Mouse (Mus musculus) MN1 (cell line): ENCODE results near the gene Amt.
A peak's percentile ranks its signal among the peaks of the same experiment; 100 is the strongest.
"Not testable (repeated sequence)": the region's sequence is repeated elsewhere in the genome, so short reads cannot be mapped to it uniquely, and the experiment has no call there.

ENCODE experiments used
- DNase-seq: peaks from one replicate; pipeline ENCODE4 v3.0.0-alpha.2; 2016; ENCODE audit warnings: low spot score

Amt gene

GRCm38 (mm10) chr9:108296453-108297355 lies at the start of gene Amt:
Gene Amt (plus strand): TSS chr9:108296853.
- no peak for DNase-seq

- DNase-seq = no peak
These were observed 47.7 kb upstream of the Amt start for GRCm38 (mm10) chr9:108248957-108249356.

GRCm38 (mm10) chr9:108251877-108252276 lies 44.8 kb upstream of the Amt start:
- no peak for DNase-seq

- DNase-seq = no peak
These were observed 43.9 kb upstream of the Amt start for GRCm38 (mm10) chr9:108252766-108253165.

- DNase-seq = no peak
These were observed 36.1 kb upstream of the Amt start for GRCm38 (mm10) chr9:108260526-108260925.

GRCm38 (mm10) chr9:108261865-108262264 lies 34.8 kb upstream of the Amt start:
- no peak for DNase-seq

- DNase-seq = peak; percentile 16
These were observed 34.1 kb upstream of the Amt start for GRCm38 (mm10) chr9:108262494-108263049.

DNA sequence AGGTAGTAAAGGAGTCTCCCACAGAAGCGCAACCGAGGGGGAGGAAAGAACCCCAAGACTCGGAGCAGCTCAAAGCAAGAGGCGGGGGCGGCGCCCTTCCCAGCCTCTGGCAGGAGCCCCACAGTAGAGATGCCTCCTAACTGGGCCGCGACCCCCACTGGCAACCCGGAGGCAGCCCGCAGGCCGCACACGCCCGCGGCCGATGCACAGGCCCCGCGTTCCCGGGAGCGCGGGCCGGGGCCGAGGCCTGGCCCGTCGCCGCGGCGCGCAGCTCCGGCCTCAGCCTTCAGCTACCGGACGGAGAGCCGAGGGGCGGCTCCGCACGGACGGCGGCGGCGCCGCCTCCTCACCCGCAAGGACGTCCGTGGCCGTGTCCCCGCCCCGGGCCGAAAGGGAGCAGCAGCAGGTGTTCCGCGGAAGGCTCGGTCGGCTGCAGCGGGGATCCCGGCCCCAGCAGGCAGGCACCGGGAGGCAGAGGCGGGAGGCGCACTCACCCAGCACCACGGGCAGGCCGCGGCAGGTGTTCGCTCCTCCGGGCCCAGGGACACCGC lies 33.4 kb upstream of the Amt start:
- no peak for DNase-seq

DNA sequence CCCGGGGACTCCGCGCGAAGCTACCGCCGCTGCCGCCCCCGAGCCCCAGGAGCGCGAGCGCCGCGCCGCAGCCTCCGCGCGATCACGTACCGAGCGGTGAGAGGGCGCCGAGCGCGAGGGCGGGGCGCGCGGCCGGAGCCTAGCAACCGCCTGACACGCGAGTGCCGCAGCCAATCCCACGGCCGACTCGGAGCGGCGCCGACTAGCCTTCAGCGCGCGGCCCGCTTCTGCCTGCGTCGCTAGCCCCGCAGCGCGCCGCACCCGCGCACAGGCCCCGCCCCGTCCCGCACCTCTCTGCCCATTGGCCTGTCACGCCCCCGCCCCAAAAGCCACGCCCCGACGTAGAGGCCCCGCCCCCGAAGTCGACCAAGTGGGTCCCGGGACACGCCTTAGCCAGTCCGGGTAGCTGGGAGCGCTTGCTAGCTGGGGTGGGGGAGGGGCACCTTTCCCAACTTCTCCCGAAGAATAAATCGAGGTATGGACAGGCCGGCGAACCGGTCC lies 32.9 kb upstream of the Amt start, which contains the start of gene Dag1:
Dag1 (minus strand) TSS at position 269 of the 501 bp plus-strand sequence.
- peak; percentile 97 for DNase-seq

GRCm38 (mm10) chr9:108264191-108264921 lies 32.3 kb upstream of the Amt start:
- DNase-seq = peak; percentile 44

DNA sequence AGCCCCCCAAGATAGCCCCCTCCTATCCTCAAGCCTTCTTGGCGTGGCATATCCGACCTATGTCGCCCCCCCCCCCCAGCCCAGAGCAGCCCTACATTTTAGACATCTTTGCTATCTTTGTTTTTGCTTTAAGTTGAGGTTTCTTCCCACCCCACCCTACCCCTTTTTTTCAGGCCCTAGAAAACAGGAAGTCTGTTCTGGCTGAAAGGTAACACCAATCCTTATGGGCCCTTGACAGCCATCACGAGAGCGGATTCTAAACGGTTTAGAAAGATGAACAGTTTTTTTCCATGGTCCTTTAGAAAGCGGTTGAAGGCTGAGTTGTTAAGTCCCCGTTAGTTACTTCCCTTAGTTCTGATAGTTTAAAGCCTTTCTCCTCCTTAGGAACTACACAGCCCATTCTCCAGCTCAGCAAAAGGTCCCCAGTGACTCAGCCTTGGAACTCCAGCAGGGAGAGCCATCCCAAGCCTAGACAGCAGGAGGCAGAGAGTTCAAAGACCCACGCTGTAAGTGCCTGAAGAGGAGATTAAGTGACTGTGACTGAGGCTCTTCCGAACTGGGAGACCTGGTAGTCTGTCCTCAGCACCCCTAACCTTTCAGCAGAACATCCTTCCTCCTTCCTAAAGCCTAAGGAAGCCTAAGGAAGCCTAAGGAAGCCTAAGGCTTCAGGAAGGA lies 30.3 kb upstream of the Amt start:
- no peak for DNase-seq

DNA sequence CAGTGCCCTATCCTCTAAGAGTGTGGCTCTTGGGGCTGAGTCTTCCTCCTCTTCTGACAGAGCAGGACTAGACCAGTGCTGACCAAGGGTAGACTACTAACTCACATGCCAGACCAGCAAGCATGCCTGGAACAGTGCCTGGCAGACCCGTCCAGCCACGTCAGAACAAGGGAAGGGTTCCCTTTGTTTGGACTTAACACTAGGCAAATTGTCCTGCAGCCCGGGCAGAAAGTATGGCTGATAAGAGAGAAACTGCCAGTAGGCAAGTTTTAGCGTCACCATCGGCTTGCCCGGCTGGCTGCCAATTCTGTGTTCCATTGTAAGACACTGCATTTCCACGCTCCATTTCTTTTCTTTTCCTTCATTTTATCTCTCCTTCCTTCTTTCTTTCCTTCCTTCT lies 29.0 kb upstream of the Amt start:
- no peak for DNase-seq

- DNase-seq = not testable (repeated sequence)
These were observed 28.0 kb upstream of the Amt start for GRCm38 (mm10) chr9:108268701-108269100.

DNA sequence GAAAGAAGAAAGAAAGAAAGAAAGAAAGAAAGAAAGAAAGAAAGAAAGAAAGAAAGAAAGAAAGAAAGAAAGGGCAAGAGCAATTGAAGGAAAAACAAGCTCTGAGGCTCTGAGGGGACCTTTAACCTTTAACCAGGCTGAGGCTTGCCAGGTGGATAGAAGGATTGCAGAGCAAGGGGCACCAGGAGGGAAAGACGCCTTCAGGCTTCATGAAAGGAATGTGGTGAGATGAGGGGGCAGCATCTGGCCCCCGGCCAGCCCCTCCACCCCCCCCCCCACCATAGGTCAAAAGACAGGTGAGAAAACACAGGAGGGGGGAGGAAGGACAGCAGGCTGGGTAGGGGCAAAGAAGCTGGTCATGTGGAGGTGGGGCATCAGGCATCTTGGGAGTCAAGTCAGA lies 24.7 kb upstream of the Amt start:
- no peak for DNase-seq

DNA sequence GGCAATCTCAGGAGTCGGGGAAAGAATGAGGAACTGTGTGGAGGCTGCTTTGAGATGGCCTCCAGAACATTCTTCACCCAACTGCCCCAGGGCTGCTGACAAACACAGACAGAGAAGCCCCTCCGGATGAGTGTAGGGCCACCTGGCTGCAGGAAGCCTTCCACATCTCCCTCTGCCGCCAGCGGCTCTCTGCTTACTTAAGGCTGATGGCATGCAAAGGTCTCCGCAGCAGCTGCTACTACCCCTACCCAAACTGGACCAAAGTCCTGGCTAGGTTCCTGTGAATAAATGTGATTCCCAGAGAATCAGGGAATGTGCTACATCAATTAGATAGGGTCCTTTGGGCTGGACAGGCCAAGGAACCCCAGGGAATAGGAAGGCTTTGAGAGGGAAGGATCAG lies 24.0 kb upstream of the Amt start:
- DNase-seq = no peak

- no peak for DNase-seq
These were observed 23.2 kb upstream of the Amt start for GRCm38 (mm10) chr9:108273485-108273884.

DNA sequence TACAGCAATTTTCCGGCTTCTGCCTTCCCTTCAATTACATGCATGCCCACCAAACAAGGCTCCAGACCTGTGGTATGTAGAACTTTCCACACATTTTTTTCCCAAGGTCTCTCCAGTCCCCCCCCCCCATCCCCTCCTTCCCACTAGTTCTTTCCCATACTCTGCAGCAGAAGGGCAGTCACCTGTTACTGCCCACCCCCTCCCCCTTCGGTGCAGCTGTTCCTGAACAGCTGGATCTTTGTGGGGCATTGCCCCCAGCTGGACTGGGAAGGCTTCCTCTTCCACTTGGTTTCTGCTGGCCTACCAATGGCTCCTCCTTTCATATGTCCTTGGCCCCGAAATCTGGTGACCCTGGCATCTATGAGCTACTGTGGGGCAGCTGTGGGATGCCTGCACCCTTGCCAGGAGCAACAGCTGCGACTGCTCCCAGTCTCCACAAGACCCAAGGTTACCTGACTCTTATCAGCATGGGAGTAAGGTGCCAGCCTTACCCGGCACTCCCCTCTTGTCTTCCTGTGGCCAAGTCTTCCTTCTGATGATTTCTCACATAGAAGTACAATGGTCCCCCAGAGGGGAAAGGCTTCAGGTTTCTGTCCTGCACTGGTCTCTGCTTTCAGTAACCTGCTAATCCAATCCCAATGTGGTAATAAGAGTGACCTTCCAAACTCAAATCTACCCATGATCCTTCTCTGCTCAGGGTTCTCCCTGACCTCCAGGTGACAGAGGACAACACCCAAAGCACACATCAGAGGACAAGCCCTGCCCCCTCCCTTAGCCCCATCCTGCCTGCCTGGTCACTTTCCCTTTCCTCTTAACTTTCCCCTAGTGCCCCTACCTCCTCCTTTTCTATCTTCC lies 21.9 kb upstream of the Amt start:
- no peak for DNase-seq

GRCm38 (mm10) chr9:108275331-108275659 lies 21.4 kb upstream of the Amt start:
- DNase-seq = no peak

DNA sequence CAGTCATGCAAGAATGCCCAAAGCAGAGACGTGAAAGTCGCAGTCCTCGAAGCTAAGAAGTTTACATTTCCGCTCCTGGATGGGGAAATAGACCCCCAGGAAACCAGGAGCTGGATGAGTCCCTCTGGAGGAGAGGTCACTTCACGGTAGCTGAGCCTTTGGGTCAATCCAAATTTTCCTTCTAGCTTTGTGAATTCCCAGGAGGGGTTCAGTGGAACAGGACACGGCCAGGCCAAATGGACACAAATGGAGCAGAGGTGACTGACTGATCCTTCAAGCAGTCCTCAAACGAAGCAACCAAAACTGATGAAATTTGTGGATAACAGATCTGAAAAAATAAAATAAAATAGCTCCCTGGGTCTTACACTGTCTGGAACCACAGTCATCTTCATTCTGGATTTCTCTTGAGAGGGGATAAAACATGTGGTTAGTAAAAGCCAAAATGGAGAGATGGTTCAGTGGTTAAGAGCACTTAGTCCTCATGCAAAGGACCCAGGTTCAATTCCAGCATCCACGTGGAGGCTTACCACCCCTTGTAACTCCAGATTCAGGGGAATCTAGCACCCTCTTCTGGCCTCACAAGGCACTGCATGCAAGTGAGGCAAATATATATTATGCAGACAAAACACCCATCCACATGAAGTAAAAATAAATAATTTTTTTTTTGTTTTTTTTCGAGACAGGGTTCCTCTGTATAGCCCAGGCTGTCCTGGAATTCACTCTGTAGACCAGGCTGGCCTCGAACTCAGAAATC lies 17.8 kb upstream of the Amt start:
- DNase-seq = no peak
